Mouse (Mus musculus) cerebellum, adult 11 months (tissue): ENCODE measurements around the gene Fut8.

Experiments used
- DNase-seq: peaks from one replicate; pipeline ENCODE4 v3.0.0; 2022

Gene Fut8

DNA sequence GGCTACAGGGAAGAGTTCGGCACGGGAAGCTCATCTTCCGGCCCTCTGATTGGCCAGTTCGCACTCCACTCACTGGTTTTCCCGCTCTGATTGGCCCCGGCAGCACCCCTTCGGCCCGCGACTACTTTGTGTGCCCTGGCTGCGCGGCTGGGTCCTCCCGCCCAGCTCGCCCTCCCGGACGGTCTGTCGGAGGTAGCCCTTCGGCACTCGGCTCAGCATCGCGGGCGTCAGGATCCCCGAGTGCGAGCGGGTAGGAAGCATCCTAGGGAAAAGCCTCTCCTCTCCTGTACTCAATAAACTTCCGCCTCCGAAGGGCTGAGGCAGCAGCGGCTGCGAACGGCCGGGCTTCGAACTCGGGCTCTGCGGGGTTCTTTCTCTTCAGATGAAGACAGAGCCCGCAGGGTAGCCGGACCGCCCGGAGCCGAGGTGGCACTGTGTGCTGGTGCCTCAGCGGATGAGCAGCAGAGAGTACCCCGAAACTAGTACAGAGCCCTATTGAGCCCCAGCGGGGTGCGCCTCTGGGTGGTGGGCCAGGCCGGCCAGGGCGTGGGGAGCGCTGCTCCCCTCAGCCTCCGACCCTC is at the start of gene Fut8:
Gene Fut8 (plus strand): TSS at position 176 of the 581 bp plus-strand sequence.
- DNase-seq: peak; percentile 91

DNA sequence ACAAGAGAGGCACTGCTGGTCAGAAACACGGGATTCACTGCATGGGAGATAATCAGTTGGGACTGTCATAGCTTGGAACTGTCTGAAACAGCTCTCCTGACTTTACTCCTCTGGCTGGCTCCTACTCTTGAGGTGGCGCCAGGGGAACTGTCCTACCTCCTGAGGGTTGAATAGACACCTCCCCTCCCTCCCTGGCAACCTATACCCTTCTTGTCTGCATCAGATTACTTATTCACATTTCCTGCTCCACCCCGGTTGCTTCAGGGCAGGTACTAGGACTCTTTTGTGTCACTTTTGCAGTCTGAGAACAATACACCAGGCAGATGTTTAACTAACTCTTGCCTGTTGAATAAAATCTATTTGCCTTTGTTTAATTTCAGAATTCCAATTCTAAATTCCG is 48.8 kb upstream of the Fut8 start:
- DNase-seq: no peak

DNA sequence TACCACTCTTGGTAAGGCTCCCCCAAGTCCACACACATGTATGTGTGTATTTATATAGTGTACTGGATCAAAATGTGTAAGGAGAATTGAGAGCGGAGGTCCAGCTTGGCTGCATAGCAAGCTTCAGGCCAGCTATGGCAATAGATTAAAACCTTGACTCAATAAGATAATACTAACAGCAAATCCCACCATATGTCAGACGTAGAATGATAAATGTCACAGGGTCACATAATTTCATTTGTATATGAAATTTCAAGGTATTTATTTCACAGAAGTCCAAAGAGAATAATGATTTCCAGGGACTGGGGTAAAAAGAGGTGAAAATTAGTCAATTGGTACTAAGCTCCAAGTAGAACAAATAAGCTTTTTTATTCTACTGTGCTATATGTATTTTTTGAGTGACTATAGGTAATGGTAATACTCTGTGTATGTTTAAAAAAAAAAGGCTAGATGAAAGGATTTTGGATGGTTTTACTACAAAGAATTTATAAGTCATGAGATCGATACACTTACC is 47.9 kb upstream of the Fut8 start:
- no peak for DNase-seq

DNA sequence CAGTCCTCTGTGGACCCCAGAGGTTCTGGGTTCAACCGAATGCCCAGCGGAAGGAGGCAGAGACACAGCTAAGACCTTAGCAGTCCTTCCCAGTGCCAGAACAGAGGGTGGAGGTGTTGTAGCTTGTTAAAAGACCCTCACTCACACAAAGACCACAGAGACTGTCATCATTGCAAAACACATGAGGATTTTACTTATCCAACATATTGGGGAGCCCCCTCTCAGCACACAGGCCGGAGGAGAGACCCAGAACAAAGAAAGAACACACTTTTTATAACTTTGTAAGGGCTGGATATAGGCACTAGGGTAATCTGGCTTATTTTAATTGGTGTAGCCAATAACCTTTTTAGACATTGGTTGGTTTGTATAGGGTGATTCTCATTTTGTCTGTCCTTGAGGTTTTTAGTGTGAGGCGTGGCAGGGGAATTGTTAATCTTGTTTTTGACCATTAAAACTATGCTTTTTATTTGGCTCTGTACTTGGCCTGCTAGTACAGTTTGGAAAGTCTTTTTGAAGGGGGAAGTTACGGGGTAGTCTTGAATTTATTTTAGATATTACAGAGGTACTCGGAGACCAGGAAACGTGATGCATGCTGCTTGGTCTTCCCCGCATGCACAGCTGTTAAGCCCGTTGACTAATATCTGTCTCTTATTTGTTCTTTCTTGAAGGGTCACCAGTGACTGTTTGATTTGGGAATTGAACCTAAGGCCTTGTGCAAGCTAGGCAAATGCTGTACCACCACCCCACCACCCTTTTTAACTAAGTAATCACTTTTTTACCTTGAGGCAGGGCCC is 46.2 kb upstream of the Fut8 start:
- no peak for DNase-seq

DNA sequence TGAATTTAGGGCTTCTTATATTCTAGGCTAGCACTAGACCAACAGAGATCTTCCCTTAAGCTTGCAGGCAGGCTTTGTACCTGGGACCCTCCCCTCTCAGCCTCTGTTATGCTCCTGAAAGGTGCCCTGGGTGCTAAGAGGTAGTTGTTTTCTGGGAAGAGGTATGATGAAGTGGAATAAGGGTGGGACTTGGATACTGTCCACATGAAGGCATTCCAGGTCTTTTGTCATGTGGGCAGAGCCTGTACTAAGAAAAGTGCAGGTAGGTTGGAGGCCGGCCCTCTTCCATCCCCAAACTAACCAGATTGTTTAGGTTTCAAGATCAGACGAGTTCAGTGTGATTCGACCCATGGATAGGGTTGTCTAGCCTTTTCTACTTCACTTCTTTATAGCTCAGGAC is 45.2 kb upstream of the Fut8 start:
- DNase-seq: no peak

DNA sequence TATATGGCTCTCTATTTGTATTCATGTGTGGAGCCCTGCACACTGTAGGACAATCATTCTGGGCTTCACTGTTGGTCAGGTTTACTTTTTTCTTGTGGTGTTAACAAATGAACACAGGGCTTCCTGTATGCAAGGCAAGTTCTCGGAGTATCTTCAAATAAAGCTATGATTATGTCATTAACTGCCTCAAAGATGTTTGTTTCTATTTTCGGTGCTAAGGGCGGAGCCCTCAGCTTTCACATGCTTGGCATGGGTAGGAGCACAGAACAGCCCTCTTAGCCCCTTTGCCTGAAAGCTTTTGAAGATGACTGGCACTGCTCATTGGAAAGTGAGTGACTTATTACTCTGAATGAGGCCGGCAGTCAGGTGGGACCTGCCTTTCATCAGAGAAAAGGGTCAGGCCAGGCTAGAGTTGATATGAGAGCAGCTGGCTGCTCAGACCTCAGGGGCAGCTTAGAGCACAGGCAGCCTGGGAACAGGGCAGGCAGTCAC is 44.7 kb upstream of the Fut8 start:
- no peak for DNase-seq

DNA sequence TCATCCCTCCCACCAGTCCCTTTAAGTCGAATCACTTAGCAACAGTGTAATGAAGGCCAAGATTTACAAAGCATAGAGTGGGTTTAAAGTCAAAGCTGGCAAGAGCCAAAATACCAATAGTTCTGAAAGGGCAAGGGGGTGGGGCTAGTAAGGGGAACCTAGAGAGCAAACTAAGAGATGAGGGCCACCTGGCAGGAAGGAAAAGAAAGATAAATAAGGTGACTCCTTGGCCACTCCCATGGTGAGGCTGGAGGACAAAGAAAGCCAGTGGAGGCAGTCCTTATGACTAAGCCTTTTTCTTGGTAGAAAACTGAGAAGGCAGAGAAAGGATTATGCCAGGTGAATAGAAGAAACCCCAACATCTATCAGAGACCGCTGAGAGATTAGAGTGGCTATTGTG is 42.9 kb upstream of the Fut8 start:
- no peak for DNase-seq

DNA sequence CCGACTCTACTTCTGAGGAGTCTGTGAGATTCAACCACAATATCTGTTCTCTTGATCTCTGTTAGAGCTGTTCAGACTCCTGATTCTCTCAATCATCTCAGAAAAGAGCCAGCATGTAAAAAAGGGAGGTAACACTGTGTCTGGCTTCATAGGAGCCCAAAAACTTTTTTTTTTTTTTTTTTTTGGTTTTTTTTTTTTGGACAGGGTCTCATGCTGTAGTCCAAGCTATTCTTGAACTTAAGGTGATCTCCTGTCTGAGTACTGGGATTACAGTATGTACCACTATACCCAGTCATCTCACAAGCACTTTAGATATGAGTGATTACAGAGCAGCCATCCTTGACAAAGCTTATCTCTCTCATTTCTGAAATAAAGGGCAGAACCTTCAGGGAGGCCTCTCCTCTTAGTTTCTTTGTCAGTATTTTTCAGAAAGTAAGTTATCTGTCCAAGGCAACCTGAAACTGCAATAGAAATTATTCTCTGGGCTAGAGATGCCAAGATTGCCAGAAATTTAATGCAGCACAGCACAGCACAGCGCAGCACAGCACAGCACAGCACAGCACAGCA is 41.3 kb upstream of the Fut8 start:
- no peak for DNase-seq

DNA sequence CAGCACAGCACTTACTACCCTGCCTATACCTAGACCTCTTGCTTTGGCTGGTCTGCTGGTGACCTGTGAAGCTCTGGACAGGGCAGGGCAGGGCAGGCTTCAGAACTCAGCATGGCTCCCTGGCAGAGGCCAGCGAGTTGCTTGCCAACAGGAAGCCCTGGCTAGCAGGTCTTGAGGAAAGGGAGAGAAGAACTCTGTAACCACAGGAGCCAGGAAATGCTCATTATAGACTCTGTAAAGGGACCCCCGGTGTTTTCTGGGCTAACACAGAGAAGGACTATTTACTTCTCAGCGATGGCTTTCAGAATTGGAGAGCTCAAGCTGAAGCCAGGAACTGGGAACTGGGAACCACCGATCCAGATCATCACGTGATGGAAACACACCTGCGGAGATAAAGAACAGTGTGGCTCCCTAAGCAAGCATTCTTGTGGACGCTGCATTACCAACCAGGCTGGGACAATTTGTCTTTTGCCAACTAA is 40.8 kb upstream of the Fut8 start:
- DNase-seq: peak; percentile 85

DNA sequence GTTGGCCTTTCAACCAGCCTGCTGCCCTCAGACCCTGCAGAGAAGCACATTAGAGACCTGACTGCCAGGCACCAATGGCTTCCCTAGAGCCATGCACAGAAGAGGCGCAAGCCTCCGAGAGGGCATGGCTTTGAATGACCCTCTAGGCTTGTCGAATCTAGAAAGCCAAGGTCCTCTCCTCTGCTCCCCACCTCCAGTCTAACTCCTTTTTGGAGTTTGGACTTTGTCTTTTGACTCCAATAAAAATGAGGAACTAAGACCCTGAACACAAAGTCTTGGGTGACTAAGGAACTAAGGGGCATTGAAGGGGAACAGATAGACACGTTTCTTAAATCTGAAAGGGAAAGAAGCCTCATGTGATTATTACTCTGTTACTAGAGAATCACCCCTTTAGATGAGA is 39.7 kb upstream of the Fut8 start:
- no peak for DNase-seq

DNA sequence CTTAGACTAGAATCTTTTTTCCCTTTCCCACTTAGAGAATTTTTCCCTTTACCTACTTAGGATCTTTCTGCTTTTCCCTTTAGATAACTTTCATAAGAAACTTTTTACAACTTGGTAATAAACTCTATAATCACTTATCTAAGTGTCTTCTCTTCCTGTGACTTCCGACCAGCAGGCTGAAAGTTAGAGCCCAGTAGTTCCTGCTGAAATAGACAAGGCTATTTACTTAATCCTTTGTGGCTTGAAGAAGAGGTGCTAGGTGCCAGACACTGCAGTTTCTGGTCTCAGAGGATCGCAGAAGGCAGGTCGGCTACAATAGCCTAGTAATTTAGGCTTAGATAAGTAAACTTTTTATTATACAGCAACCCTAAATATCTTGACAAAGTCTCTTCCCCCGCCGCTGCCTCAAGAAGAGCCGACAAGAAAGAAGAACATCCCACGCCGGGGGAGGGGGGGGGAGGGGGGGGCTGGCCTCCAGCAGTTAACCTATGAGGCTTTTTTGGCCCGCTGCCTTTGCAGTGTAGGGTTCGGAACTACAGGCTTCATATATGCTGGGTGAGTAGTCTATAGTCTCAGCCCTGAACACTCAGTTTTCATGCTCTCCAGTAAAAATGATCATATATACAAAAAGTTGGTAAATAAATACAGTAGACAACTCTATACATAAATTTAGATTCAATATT is 36.3 kb upstream of the Fut8 start:
- DNase-seq: no peak

DNA sequence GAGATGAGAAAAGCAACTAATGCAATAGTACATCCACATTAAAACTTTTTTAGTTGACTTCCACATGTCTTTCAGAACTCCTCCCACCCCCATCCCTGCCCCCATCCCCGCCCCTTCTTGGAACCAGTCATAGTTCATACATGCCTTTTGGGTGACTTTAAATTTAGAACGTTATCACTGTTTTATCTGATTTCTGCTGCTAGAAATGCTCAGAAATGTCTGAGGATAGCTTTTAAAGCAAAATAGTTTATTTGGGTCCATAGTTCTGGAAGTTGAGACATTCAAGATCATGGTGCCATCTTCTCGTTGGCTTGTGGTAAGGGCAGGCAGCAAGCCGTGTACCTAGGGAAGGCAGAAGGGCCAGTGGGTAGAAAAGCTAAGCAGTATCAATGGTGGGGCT is 34.8 kb upstream of the Fut8 start:
- DNase-seq: no peak

DNA sequence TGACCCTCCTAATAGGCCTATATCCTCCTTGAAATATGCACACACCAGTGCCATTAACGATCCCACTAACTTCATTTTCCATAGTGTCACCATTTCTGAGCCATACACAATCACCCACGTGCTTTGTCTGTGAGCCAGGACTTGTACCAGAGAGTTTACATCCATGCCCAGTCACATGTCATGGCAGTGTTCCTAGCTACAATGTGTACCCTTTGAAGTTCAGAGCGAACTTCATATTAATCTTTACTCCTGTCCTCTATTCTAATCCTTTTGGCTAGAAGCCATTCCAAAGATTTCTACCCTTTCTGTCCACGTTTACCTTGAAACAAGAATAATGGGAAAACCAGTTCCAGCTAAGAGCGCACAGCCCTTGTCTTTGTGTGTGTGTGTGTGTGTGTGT is 31.1 kb upstream of the Fut8 start:
- no peak for DNase-seq

DNA sequence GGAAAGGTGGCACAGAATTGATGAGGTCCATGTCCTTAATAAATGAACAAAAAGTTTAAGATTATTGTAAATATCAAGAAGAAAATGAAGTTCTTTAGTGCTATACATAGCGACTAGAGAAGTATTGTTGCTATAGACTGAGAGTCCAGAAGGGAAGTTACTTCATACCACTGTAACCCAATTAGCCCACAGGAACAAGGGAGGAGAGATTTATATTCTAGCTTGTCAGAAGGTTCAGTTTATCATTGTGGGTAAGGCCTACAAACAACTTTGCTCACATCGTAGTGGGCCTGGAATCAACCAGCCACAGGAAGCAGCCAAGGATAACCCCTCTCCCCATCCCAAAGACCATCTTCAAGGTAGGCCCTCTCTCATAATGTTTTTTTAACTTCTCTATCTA is 29.9 kb upstream of the Fut8 start:
- no peak for DNase-seq

DNA sequence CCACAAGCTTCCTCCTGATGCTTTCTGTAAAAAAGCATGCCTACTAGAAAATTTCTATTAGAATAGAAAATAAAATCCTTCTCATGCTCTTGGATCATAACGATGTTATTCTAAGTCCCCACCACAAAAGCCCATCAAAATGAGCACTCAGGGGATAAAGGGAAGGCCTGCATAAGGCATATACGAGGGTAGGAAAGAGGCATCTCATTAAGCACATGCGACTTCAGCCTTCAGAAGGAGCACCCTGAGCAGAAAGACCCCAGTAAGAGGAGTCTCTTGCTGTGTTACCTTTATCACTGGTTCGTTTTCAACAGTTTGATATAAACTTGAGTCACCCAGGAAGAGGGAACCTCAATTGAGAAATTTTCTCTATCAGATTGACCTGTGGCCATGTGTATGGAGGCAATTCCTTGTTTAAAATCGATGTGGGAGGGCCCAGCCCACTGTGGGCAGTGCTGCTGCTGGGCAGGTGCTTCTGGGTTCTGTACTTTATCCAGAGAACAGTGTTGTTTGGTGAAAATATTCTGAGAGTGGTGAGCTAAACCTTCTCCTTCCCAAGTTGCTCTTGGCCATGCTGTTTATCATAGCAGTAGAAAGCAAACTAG is 29.2 kb upstream of the Fut8 start:
- no peak for DNase-seq

DNA sequence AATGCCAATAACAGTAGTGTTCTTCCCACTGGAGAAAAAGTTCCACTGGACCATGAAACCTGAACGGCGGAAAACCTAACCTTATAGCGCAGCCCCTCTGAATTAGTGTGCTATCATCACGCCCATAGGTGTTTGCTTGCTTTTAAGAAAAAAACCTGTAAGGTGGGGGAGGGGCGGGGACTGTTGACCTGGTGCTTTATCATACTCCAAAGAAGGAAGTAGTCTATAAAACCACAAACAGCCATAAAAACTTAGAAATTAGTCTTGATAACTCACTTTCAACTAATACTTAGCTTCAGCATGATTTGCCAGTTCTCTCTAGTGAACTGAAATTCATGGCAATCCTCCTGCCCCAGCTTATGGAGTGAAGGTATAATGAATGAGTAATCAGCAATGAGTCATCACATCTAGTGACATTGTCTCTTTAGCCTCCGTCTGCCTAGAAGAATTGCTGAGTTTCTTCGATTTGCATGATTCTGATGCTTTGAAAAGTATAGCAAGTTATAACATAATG is 26.2 kb upstream of the Fut8 start:
- no peak for DNase-seq

DNA sequence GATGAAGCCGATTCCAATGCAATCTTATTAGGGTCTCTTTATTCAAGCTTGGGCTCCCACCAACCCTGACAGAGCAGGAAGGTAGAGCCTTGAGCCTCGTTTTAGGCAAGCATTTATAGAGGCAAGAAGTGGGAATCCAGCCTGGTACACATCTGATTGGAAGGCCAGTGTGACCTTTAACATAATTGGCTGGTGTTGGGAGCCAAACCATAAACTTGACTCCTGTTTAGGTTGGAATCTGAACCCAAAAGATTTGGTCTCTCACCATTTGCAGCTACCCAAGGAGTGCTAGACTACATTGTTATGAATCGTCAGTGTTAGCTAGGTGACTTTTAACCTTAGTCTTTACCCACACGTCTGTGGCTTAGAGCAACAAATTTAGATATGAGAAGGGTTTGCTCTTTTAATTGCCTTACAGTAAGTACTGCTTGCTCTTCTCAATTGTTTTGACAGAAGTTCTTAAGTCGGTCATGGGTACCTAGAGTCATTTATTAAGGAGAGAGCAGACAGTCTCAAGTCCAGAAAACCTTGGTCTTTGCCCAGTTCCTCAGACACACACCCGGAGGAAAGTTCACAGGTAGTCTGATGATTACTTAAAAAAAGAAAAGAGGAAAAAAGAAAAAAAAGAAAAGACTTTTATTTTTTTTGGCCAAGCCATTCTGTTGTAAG is 23.9 kb upstream of the Fut8 start:
- DNase-seq: no peak

DNA sequence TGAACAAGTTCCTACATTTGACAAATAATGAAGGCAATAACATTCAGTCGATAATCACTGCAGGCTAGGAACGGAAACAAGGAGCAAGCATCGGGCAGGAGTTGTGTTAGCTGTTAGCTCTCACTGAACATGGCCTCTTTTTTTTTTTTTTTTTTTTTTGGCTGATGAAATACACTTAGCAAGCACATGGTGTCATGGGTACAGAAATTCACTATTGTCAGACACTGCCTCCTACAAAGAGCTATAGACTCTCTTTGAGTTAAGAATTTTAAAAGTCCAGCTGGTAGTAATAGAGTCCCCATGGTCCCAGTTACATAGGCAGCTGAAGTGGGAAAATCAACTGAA is 23.4 kb upstream of the Fut8 start:
- DNase-seq: no peak

DNA sequence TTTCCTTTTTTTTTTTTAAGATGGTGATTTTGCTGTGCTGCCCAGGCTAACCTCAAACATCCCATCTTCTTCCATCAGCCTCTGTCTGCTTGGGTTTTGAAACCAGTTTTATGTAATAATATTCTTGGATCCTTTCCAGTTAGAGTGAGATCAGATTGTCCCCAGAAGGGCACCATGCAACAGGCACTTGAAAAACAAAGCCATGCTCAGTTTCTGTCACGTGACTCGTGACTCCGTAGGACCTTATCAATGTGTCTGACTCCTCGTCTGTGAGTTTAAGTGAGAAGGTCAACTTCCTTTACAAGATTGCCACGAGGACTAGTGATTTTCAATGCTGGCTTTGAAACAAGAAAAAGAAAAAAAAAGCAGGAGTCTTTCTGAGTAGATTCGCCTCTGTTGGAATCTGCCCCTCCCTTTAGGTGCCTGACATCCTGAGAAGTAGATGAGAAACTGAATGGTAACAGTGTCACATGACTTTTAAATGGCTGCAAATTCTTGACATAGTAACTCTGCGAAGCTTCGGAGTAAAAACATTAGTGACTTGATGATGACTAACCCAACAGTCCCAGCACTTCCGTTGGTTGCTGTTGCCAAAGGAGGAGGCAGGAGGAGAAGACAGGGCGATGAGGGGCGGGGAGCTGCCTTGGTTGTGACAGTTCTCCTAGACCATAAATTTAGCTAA is 21.3 kb upstream of the Fut8 start:
- no peak for DNase-seq

DNA sequence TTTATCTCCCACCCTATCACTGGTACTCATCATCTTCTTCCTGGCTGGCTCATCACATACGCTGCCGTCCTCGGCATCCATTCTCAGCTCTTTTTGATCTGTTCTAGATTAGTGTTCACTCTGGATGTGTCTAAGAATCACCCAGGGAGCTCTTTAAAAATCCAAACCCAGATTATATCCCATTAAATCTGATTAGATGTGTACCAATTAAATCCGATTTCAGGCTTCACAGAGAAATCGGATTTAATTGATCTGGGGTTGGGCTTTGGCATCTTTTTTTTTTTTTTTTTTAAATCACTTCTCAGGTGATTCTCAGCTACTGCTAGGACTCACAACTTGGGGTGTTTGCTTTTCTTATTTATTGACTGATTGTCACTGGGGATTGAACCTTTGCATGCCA is 17.3 kb upstream of the Fut8 start:
- DNase-seq: no peak

DNA sequence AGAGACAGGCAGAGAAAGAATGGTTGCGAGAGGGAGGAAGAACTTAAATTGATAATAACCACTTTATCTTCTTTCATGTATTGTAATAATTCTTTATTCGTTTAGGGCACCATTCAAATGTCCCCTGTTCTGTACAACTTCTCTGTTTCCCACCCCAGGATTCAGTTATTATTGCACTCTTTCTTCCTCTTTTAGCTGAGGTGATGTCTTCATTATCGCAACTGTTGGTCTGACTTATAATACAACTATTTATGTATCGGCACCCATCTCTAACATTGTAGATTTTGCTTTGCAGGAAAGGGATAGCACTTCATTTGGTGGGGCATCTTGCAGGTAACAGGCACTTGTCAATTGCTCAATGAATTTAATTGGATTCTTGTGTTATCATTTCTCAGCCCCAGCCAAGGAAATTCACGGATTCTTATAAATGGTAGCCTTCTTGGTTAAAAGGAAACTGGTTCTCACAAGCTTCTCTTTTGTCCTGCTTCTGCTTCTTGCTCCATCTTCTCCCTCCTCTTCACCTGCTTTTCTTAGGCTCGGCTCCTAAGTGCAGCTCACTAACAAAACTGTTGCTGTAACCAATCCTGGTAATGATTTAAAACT is 15.6 kb upstream of the Fut8 start:
- DNase-seq: no peak
